ENCODE assay signal across 20 mouse cellular contexts in genomic region chr8:78634018-78634417, GRCm38 (mm10).
DNase-seq lines count a peak whose midpoint lies in the region; ATAC-seq lines count a peak whose summit lies in the region.
"Had no signal": no experiment of that assay in that cellular context is flagged by ENCODE, and none has a peak within 500 bp of the region (broad histone marks: within the 10 kb centered on the region; RNA-seq: fewer than 3 reads in every experiment).

No protein-coding gene starts in this region.

- no peaks in the 10 kb centered on the region for H3K27me3 ChIP-seq in heart, embryonic 16.5 days (ENCODE audit: control insufficient read depth, insufficient read depth, low read length)
- H3K27me3 ChIP-seq in lung, embryonic 16.5 days (ENCODE audit: control insufficient read depth, insufficient read depth, low read depth, low read length): no peaks in the 10 kb centered on the region
- H3K27me3 ChIP-seq in hindbrain, embryonic 15.5 days: no peaks in the 10 kb centered on the region
- peaks cover 4% of the 10 kb centered on the region for H3K27me3 ChIP-seq in neural tube, embryonic 12.5 days (replicated peaks)
- H3K27me3 ChIP-seq: liver, embryonic 15.5 days had no signal

- intact Hi-C loops in left cerebral cortex, postnatal 25 days (cut with DNase I): no loop called here

- WGBS in heart, embryonic 16.5 days: 74% methylated on average over 3 of the region's 3 CpGs
- 62% methylated on average over 3 of the region's 3 CpGs for WGBS in lung, embryonic 16.5 days
- WGBS in hindbrain, embryonic 15.5 days: 58% methylated on average over 3 of the region's 3 CpGs
- WGBS in neural tube, embryonic 12.5 days: 25% methylated on average over 3 of the region's 3 CpGs

- no peaks in the 10 kb centered on the region for H3K36me3 ChIP-seq in heart, embryonic 16.5 days (ENCODE audit: control insufficient read depth, insufficient read depth)
- peaks cover 2% of the 10 kb centered on the region; the same call in 1 of the 2 replicates for H3K36me3 ChIP-seq in lung, embryonic 16.5 days (ENCODE audit: control insufficient read depth, insufficient read depth, low read length)
- no peaks in the 10 kb centered on the region for H3K36me3 ChIP-seq in hindbrain, embryonic 15.5 days
- H3K36me3 ChIP-seq in neural tube, embryonic 12.5 days: no peaks in the 10 kb centered on the region
- H3K36me3 ChIP-seq: embryonic facial prominence, embryonic 10.5 days; liver, embryonic 15.5 days had no signal

- H3K9ac ChIP-seq in heart, embryonic 16.5 days (ENCODE audit: low read length): no peak overlapping the region
- H3K9ac ChIP-seq in lung, embryonic 16.5 days (ENCODE audit: low read length): 0 out of 2 replicates have a peak overlapping the region, but pooled peaks have one; percentile 3
- H3K9ac ChIP-seq in hindbrain, embryonic 15.5 days: no peak overlapping the region
- H3K9ac ChIP-seq in neural tube, embryonic 12.5 days: no peak overlapping the region
- H3K9ac ChIP-seq: liver, embryonic 15.5 days had no signal

- no peaks in the 10 kb centered on the region for H3K9me3 ChIP-seq in heart, embryonic 16.5 days (replicated peaks; ENCODE audit: control insufficient read depth, low read length)
- H3K9me3 ChIP-seq in lung, embryonic 16.5 days (ENCODE audit: control insufficient read depth, low read length): no peaks in the 10 kb centered on the region; the same call in 1 of the 2 replicates
- H3K9me3 ChIP-seq in hindbrain, embryonic 15.5 days: no peaks in the 10 kb centered on the region
- no peaks in the 10 kb centered on the region for H3K9me3 ChIP-seq in neural tube, embryonic 12.5 days
- H3K9me3 ChIP-seq: embryonic facial prominence, embryonic 10.5 days; liver, embryonic 15.5 days had no signal

- H3K4me3 ChIP-seq in heart, embryonic 16.5 days (ENCODE audit: low read length): no peak overlapping the region
- no peak overlapping the region for H3K4me3 ChIP-seq in lung, embryonic 16.5 days (ENCODE audit: low read length)
- H3K4me3 ChIP-seq in hindbrain, embryonic 15.5 days: no peak overlapping the region
- H3K4me3 ChIP-seq in neural tube, embryonic 12.5 days: no peak overlapping the region
- H3K4me3 ChIP-seq: embryonic facial prominence, embryonic 10.5 days; liver, embryonic 15.5 days; myocyte had no signal

- H3K27ac ChIP-seq in heart, embryonic 16.5 days (ENCODE audit: low read length): 0 out of 2 replicates have a peak overlapping the region, but pooled peaks have one; percentile 10
- H3K27ac ChIP-seq in lung, embryonic 16.5 days (ENCODE audit: low read length): peak overlapping the region; percentile 80
- H3K27ac ChIP-seq in hindbrain, embryonic 15.5 days (replicated peaks): no peak overlapping the region
- no peak overlapping the region for H3K27ac ChIP-seq in neural tube, embryonic 12.5 days
- H3K27ac ChIP-seq: embryonic facial prominence, embryonic 10.5 days; liver, embryonic 15.5 days had no signal

- no peak for ATAC-seq in heart, embryonic 16.5 days (replicated peaks; ENCODE audit: extremely low read depth, insufficient read depth, low FRiP score)
- ATAC-seq in lung, embryonic 16.5 days (ENCODE audit: low read depth): no peak
- ATAC-seq in hindbrain, embryonic 15.5 days (ENCODE audit: low FRiP score, low read depth): peak; percentile 29; the same call in 1 of the 2 replicates
- ATAC-seq in neural tube, embryonic 12.5 days (ENCODE audit: low FRiP score, low read depth): peak; percentile 67; the same call in 1 of the 2 replicates

- DNase-seq in heart, adult 18-20 months: no peak
- DNase-seq in lung, postnatal 10 days: no peak
- no peak for DNase-seq in urinary bladder, adult 18-20 months (ENCODE audit: low spot score in 2 of 2)
- no peak for DNase-seq in left cerebral cortex, postnatal 25 days (ENCODE audit: low spot score in 2 of 2)
- DNase-seq: adrenal gland, postnatal 14 days; B cell, adult 2 months; cerebellum, adult 11-12 months; cerebellum, postnatal 36 days; gastrocnemius, postnatal 14 days; heart, postnatal 10 days; kidney, adult 11 months; kidney, postnatal 36 days; right cerebral cortex, postnatal 25 days had no signal

- peaks cover 21% of the 10 kb centered on the region for H3K4me1 ChIP-seq in heart, embryonic 16.5 days (ENCODE audit: control insufficient read depth, insufficient read depth, low read length)
- peaks cover 9% of the 10 kb centered on the region for H3K4me1 ChIP-seq in lung, embryonic 16.5 days (replicated peaks; ENCODE audit: control insufficient read depth, insufficient read depth, low read length)
- peaks cover 13% of the 10 kb centered on the region for H3K4me1 ChIP-seq in hindbrain, embryonic 15.5 days (replicated peaks)
- H3K4me1 ChIP-seq in neural tube, embryonic 12.5 days: peaks cover 21% of the 10 kb centered on the region
- H3K4me1 ChIP-seq: liver, embryonic 15.5 days had no signal

- H3K4me2 ChIP-seq in heart, embryonic 16.5 days (ENCODE audit: low read depth, low read length): no peak overlapping the region
- peak overlapping the region; percentile 17; the same call in 1 of the 2 replicates for H3K4me2 ChIP-seq in lung, embryonic 16.5 days (ENCODE audit: low read depth, low read length)
- peak overlapping the region; percentile 39; the same call in 1 of the 2 replicates for H3K4me2 ChIP-seq in hindbrain, embryonic 15.5 days
- peak overlapping the region; percentile 43 for H3K4me2 ChIP-seq in neural tube, embryonic 12.5 days (replicated peaks)
- H3K4me2 ChIP-seq: liver, embryonic 15.5 days had no signal

Comparison
In these comparisons a context has a peak if more than half of its experiments do, and no peak if none do; other contexts are left out.
1. ATAC-seq: peak in hindbrain, embryonic 15.5 days (single experiment) and neural tube, embryonic 12.5 days (single experiment); none in heart, embryonic 16.5 days (single experiment) and lung, embryonic 16.5 days (single experiment).
2. H3K27ac ChIP-seq: peak in heart, embryonic 16.5 days (single experiment) and lung, embryonic 16.5 days (single experiment); none in hindbrain, embryonic 15.5 days (single experiment) and neural tube, embryonic 12.5 days (single experiment).